Mouse (Mus musculus): ENCODE data around the gene Cma1.

GRCm38 (mm10) chr14:55944575-55944974 lies at the start of gene Cma1:
- TF ChIP-seq GATA1 (IDR thresholded peaks at IDR 0.05; ENCODE audit: borderline replicate concordance, low read length) (no peak), CTCF (IDR thresholded peaks at IDR 0.05; ENCODE audit: low read depth, low read length) (no peak)
